Mouse (Mus musculus) MEL (cell line): ENCODE measurements around the gene Artn.

ENCODE experiments used
- CTCF ChIP-seq, 3 experiments: IDR thresholded peaks in 2 of 3; conservative IDR thresholded peaks in 1 of 3; 2 replicates each; pipeline ENCODE4 v1.5.1; 2011 to 2012; ENCODE audit warnings: low read length in 3 of 3, low read depth in 2 of 3, mild to moderate bottlenecking in 2 of 3, improper control_type of control experiment in 1 of 3, inconsistent platforms in 1 of 3, mixed read lengths in 1 of 3, moderate library complexity in 1 of 3; ENCODE audit not compliant: control insufficient read depth in 1 of 3, insufficient read depth in 1 of 3, poor library complexity in 1 of 3, severe bottlenecking in 1 of 3
- GABPA ChIP-seq: IDR thresholded peaks from 2 replicates; pipeline ENCODE4 v1.6.1; 2012; ENCODE audit warnings: low read depth, mild to moderate bottlenecking, inconsistent platforms, low read length, improper control_type of control experiment, moderate library complexity
- GATA1 ChIP-seq: IDR thresholded peaks from 2 replicates; pipeline ENCODE4 v1.6.1; 2011; ENCODE audit warnings: low read depth, low read length, improper control_type of control experiment
- HCFC1 ChIP-seq: IDR thresholded peaks from 2 replicates; pipeline ENCODE4 v1.6.1; 2012; ENCODE audit warnings: low read depth, mild to moderate bottlenecking, inconsistent platforms, low read length, improper control_type of control experiment, moderate library complexity
- JUND ChIP-seq: IDR thresholded peaks from 2 replicates; pipeline ENCODE4 v1.6.1; 2011; ENCODE audit warnings: low read depth, mild to moderate bottlenecking, improper control_type of control experiment, low read length
- POLR2A ChIP-seq, 2 experiments: IDR thresholded peaks; 2 replicates each; pipeline ENCODE4 v1.6.1; 2011 to 2012; ENCODE audit warnings: low read length in 2 of 2, mild to moderate bottlenecking in 2 of 2, control low read depth in 1 of 2, improper control_type of control experiment in 1 of 2, low read depth in 1 of 2, moderate library complexity in 1 of 2; ENCODE audit not compliant: control insufficient read depth in 1 of 2, insufficient read depth in 1 of 2, poor library complexity in 1 of 2
- TAL1 ChIP-seq: IDR thresholded peaks from 2 replicates; pipeline ENCODE4 v1.6.1; 2012; ENCODE audit warnings: mild to moderate bottlenecking, inconsistent platforms, low read length, moderate library complexity, mixed read lengths
- TCF12 ChIP-seq: IDR thresholded peaks from 2 replicates; pipeline ENCODE4 v1.6.1; 2014; ENCODE audit warnings: low read depth, mild to moderate bottlenecking, inconsistent platforms, low read length, improper control_type of control experiment, moderate library complexity
- ZNF384 ChIP-seq: IDR thresholded peaks from 2 replicates; pipeline ENCODE4 v1.6.1; 2012; ENCODE audit warnings: low read depth, mild to moderate bottlenecking, inconsistent platforms, low read length, improper control_type of control experiment

DNA sequence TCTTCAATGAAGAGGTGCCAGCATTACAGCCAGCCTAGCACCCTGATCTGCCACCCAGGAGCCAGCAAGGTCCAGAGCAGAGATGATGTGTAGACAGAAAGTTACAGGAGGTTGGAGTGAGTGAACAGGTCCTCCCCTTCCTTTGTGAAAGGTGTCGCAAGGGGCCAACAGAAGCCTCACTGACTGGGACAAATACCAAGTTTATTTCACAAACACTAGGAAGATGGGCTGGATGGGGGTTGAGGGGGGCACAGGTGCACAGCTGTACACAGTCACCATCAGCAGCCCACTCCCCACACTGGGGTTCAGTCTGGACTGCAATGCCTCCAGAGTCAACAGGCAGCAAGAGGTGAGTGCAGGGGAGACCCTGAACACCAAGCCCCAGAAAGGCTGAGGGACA, 45.4 kb downstream of the Artn start:
- TF ChIP-seq POLR2A (IDR thresholded peaks at IDR 0.05; ENCODE audit: control insufficient read depth in 1 of 2, insufficient read depth in 1 of 2, low read depth in 1 of 2, low read length in 2 of 2, poor library complexity in 1 of 2) (no peak), CTCF (IDR thresholded peaks at IDR 0.05 in 2 of 3, conservative IDR thresholded peaks at IDR 0.05 in 1 of 3; ENCODE audit: control insufficient read depth in 1 of 3, insufficient read depth in 1 of 3, low read depth in 2 of 3, low read length in 3 of 3, poor library complexity in 1 of 3, severe bottlenecking in 1 of 3) (no peak), GATA1 (no peak), TCF12 (no peak), GABPA (no peak), TAL1 (no peak), JUND (no peak), HCFC1 (no peak), ZNF384 (no peak)
